Mouse (Mus musculus): Measurements from ENCODE around the gene Resp18.
"Not testable (repeated sequence)": the region's sequence is repeated elsewhere in the genome, so short reads cannot be mapped to it uniquely, and the experiment has no call there.

Gene Resp18

DNA sequence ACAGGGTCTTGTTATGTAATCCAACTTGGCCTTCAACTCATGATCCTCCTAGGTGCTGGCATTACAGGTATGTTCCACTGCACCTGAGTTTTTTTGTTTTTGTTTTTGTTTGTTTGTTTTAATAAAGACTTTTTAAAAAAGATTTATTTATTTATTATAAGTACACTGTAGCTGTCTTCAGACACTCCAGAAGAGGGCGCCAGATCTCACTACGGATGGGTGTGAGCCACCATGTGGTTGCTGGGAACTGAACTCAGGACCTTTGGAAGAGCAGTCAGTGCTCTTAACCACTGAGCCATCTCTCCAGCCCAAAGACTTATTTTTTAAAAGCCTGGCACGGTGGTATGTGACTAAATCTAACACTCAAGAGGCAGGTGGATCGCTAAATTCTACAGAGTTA, 45.7 kb downstream of the Resp18 start:
- not testable (repeated sequence) for DNase-seq

DNA sequence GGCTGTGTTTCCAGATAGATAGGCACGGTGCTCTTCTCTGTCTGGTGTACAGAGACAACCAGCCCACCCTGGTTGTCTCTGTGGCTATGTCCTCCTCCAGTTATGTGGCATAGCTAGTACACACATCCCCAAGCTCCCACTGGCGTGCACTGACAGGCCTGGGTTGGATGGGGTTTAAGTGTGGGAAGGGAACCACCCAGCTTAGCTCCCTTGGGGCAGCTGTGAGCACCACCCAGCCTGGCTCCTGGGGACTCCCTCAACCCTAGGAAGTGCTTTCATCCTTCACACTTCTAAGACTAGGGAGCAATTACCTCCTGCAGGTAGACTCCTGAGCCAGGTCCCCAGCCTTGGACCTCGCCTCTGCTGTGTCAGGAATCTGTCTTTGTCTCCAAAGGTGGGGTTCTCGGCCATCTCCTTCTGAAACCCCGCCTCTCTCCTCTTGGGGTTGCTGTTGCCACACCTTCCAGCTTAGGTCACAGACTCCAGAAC, 46.5 kb downstream of the Resp18 start, which contains the start of gene A630095N17Rik:
A630095N17Rik (minus strand) TSS at position 439 of the 489 bp plus-strand sequence.
- DNase-seq = no peak

DNA sequence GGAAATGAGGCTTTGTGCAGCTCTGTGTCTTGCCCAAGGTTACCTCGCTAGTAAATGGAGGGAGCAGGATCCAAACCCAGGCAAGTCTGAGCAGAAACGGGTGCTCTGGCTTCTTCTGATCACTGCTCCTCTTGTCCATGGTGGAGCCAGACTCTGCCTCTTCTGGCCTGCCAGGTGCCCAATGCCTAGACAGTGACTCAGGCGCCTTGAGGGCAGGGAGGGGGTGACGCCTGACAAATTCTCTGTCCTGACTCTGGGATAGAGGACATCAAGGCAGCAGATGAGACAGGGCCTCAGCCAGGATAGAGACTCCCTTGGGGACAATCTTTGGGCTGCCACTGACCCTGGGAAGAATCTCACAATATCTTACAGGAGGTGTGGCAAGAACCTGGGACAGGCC, 47.0 kb downstream of the Resp18 start:
- DNase-seq = no peak

DNA sequence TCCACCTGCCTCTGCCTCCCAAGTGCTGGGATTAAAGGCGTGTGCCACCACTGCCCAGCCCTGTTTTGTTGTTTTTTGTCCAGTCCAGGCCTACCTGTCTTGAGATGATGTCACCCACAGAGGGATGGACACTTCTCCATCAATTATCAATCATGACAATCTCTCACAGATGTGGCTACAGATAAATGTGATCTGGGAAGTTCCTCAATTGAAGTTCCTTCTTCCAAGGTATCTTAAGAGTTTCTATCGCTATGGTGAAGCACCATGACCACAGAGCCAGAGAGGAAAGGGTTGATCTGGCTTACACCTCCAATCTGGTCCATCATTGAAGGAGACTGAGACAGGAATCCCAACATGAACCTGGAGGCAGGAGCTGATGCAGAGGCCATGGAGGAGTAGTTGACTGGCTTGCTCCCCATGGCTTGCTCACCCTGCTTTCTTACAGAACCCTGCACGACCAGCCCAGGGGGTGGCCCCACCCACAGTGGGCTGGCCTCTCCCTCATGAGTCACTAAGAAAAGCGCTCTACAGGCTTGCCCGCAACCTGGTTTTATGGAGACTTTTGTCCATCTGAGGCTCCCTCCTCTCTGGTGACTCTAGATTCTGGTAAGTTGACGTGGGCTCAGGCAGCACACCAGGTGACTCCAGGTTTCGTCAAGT, 47.8 kb downstream of the Resp18 start:
- no peak for DNase-seq

DNA sequence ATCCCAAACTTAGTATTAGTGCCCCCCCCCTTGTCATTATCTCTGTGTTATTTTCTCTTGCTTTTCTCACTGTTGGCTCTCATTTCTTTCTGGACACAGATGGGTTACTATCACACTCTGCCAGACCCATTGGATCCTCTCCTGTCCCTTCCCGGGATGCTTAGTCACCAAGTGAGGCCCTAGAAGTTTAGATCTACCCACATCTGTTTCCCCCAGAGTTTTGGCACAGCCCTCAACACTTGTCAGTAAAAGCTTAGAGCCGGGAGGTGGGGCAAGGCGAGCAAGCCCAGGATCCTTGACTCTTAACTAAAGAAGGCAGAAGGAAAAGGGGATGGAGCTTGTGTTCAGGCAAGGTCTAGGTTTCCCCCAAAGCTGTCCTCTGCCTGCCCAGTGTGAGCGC, 49.1 kb downstream of the Resp18 start:
- no peak for DNase-seq

GRCm38 (mm10) chr1:75227653-75228052, 50.6 kb downstream of the Resp18 start:
- DNase-seq = no peak

GRCm38 (mm10) chr1:75226138-75226537, 52.1 kb downstream of the Resp18 start:
- DNase-seq = no peak

GRCm38 (mm10) chr1:75225473-75225872, 52.7 kb downstream of the Resp18 start:
- no peak for DNase-seq

GRCm38 (mm10) chr1:75223532-75223931, 54.7 kb downstream of the Resp18 start:
- DNase-seq = no peak

- DNase-seq = no peak
Measured at GRCm38 (mm10) chr1:75222926-75223325, 55.3 kb downstream of the Resp18 start.
